Mouse (Mus musculus): ENCODE measurements around the gene BC107364. TPM values are rescaled to one million over a fixed set of nuclear protein-coding genes. Genes with fewer than 3 reads are reported as not detected.
"Not testable (repeated sequence)": the region's sequence is repeated elsewhere in the genome, so short reads cannot be mapped to it uniquely, and the experiment has no call there.

Gene BC107364
- total RNA-seq, 4 experiments from 2014 or later: not detected

- not testable (repeated sequence) for DNase-seq (ENCODE audit: low spot score in 2 of 2)
Observed at GRCm38 (mm10) chr3:96458008-96458407, 5.9 kb upstream of the BC107364 start.

- not testable (repeated sequence) for DNase-seq (ENCODE audit: low spot score in 2 of 2)
Observed at GRCm38 (mm10) chr3:96451181-96451737, 847 bp downstream of the BC107364 start.

GRCm38 (mm10) chr3:96450586-96450896 lies 1.6 kb downstream of the BC107364 start:
- DNase-seq (ENCODE audit: low spot score in 2 of 2): not testable (repeated sequence)

DNA sequence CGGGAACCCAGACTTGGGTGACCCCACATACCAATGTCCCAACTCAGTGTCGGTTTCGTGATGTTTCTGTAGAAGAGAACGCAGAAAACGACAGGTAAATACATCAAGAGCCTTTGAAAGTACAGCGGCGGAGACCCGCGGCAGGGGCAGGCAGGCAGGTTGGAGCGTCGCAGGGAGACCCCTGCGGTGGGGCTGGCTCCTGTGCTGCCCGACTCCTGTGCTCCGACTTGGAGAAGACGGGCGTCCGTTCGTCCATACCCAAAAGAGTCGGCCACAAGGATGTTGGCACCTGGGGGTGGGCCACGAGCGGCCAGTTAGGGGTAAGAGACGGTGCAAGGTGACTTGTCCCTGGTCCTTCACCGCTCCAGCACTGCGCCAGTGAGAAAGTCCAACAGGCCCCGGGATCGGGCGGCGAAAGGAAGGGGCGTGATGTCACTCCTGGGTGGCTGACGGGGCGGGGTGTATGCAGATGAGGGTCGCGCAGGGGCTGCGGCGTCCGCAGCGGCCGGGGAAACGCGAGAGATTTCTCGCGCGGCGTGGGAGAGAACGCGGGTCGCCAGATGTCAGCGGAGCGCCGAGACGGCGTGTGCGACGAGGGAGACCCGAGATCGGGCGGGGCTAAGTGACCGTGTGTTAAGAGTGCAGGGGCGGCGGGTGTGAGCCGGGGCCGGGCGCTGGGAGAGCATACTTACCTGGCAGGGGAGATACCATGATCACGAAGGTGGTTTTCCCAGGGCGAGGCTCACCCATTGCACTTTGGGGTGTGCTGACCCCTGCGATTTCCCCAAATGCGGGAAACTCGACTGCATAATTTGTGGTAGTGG lies 2.1 kb downstream of the BC107364 start:
- DNase-seq (ENCODE audit: low spot score in 2 of 2): not testable (repeated sequence)

DNA sequence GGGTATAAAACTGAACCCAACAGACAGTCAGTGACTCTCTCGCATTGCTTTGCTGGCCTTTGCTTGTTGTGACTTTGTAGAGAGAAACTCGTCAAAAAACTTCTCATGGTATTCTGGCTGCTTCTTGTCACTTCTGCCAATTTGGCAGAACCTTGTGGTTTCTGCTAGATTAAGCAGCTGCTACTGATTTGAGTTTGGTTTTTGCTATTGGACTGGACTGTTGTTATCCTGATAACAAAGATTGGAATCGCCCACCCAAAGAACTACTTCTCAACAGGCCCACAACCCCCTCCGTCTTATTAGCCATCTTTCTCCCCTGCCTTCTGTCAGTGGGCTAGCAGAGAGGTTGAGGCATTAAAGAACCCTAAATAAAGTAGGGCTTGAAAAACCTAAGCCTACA lies 6.7 kb downstream of the BC107364 start:
- DNase-seq (ENCODE audit: low spot score in 2 of 2): no peak

DNA sequence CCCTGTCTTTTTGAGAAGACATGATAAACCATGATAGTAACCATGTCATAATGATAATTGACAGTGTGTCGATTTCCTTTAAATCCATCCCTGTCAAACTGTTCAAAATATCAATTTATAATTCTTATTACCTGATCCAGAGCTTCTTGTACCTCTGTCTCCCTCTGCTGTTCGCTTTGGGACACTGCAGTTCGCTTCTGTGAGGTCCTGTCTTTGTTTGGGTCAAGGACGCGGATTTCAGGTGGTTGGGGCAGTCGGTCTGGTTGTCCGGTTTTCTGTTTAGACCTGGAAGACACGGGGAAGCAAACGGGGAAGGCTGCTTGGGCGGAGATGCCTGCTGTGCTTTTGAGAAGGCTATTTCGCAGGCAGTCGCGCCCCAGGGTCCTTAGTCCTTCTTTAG lies 11.5 kb downstream of the BC107364 start:
- DNase-seq (ENCODE audit: low spot score in 2 of 2): peak; percentile 33 to 68

DNA sequence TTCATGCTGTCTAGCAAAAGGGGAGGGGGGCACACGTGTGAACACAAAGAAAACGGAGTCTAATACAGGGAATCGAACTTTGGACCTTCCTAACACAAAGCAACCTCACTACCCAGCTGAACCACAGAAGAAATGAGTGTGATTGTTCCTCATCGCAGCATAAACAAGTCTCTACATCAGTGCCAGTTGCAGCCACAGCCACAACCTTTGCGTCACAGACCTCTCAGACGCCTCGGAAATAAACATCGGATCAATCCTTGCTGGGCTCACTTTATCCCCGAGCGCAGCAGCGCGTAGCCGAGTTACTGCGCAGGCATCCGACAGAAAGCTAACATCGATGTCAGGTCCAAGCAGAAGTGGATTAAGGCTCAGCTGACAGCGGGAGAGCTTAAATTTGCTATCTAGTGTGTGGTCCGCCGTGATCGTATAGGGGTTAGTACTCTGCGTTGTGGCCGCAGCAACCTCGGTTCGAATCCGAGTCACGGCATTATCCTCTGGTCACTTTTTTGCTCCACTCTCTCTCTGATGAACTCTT lies 16.5 kb downstream of the BC107364 start:
- DNase-seq (ENCODE audit: low spot score in 2 of 2): peak; percentile 29 to 66

- DNase-seq (ENCODE audit: low spot score in 2 of 2): no peak
Observed at GRCm38 (mm10) chr3:96432207-96432606, 19.9 kb downstream of the BC107364 start.

- DNase-seq (ENCODE audit: low spot score in 2 of 2): no peak
Observed at GRCm38 (mm10) chr3:96429819-96430132, 22.3 kb downstream of the BC107364 start.

GRCm38 (mm10) chr3:96428941-96429818 lies 22.9 kb downstream of the BC107364 start:
- DNase-seq (ENCODE audit: low spot score in 2 of 2): no peak

GRCm38 (mm10) chr3:96427761-96428462 lies 24.2 kb downstream of the BC107364 start:
- DNase-seq (ENCODE audit: low spot score in 2 of 2): peak in 1 of 2 experiments; percentile 49

DNA sequence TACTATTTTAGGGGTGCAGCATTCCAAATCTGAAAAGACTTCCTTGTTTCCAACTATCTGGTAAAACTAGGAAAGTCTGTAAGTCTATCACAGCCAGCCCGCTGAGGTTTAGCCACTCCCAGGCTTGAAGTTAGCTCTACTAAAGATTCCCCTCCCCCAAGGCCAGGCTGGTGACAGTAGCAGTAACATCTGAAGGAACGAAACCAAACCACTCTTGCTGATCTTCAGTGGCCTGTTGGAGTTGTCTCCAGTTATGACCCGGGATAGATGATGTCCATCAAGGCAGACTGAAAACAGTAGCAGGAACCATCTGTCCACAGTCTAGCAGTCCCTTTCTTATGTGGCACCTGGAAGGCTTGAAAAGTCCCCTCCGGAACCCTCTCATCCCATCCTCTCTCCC lies 24.8 kb downstream of the BC107364 start:
- DNase-seq (ENCODE audit: low spot score in 2 of 2): no peak

GRCm38 (mm10) chr3:96426268-96426667 lies 25.8 kb downstream of the BC107364 start:
- DNase-seq (ENCODE audit: low spot score in 2 of 2): no peak

GRCm38 (mm10) chr3:96424447-96424846 lies 27.7 kb downstream of the BC107364 start:
- peak; percentile 8 to 15 for DNase-seq (ENCODE audit: low spot score in 2 of 2)

DNA sequence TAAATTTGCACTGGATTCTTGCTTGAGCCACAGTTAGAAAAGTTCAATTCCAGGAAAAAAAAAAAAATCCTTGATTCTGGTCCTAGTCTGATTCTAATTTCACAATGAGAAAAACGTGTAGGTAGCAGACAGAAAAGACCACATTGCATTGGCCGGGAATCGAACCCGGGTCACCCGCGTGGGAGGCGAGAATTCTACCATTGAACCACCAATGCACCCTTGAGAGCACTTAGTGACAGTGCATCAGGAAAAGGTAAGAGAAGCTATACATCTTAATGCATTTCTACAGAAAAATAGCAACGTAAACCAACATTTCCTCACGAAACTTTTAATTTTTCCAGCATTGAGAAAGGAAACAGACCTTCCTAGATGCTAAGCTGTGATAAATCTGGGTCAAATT lies 28.2 kb downstream of the BC107364 start:
- peak in 1 of 2 experiments; percentile 11 for DNase-seq (ENCODE audit: low spot score in 2 of 2)

DNA sequence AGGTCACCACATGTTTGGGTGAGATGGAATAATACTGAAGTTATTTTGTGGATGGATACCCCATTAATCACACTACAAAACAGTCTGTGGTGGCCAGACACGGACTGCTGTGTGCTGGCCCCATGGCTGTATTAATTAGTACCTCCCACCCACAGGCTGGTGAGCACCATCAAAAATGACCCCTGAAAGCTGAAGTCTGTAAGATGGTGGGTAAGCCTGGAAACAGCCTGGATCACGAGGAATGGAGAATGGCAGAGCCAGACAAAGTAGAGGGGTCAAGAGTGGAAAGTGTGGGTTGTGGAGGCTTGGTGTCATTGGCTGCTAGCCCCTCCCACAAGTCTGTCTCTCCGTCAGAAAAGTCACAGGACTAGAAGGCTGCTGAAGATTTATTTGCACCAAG lies 31.3 kb downstream of the BC107364 start:
- DNase-seq (ENCODE audit: low spot score in 2 of 2): no peak

GRCm38 (mm10) chr3:96418902-96419301 lies 33.2 kb downstream of the BC107364 start:
- not testable (repeated sequence) for DNase-seq (ENCODE audit: low spot score in 2 of 2)

DNA sequence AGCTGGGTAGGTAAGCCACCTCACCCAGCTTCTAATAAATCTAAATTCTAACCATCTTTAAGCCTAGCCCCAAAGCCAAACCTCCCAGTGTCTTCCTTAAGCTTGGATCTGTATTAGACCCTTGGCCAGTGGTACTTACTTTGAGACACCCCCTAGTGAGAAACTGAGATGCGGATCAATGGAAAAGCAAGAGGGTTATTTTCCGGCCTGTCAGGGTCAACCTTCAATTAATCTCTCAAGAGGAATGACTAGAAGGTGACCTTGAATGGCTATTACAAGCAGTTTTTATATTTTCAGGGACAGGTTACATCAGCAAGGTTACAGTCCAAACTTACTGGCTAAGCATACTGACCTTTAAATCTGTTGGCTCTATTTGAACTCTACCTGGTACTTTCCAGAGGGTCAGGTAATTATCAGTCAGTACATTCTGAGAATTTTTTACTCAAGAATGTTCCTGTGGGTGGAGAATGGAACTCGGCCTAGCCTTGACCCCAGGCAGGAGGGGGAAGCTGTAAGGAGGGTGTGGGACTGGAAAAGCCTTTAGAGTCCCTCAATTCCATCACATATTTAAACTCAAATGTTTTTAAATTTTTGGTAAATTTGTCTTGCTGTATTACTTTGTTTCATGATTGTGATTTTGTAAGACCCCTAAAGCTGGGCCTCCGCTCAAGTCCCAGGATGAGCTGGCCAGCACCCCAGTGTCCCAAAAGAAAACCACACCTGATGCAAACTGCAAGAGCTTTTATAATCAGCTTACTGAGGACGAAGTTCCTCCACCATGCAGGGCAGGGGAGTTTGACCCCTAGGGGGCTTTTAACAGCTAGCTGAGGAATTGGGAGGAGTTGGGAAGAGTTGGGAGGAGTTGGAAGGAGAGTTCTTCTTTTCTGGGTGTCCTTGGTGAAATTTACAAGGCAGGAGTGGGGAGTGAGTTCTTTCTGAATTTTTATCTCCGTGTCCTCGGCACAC lies 34.0 kb downstream of the BC107364 start:
- DNase-seq (ENCODE audit: low spot score in 2 of 2): no peak

- DNase-seq (ENCODE audit: low spot score in 2 of 2): no peak
Observed at GRCm38 (mm10) chr3:96416595-96416994, 35.5 kb downstream of the BC107364 start.

DNA sequence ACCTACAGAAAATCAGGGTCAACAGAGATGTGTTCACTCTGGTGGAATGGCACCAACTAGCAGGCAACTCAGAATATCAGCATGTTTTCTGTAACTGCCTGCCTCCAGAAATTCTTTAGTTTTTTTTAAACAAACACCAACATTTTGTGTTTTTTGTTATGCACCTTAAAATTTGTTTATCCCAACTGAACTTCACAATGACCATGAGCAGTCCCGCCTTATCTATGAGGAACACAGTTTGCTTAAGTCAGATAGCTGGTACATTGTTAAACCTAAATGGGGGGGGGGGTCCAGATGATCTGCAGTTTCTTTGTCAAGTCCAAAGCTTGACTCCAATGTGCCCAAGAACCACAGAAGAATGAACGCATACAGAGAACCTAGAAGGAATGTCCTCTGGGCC lies 36.0 kb downstream of the BC107364 start:
- DNase-seq (ENCODE audit: low spot score in 2 of 2): no peak
